Mouse (Mus musculus): ENCODE data around the gene Gm20683. TPM values are rescaled to one million over a fixed set of nuclear protein-coding genes. Genes with fewer than 3 reads are reported as not detected.

The Gm20683 gene
- 2.1 and 3.0 TPM in 2 replicates for polyA plus RNA-seq (2016; fragmentation: Nextera tagmentation; extraction: Ambion mirVana)

DNA sequence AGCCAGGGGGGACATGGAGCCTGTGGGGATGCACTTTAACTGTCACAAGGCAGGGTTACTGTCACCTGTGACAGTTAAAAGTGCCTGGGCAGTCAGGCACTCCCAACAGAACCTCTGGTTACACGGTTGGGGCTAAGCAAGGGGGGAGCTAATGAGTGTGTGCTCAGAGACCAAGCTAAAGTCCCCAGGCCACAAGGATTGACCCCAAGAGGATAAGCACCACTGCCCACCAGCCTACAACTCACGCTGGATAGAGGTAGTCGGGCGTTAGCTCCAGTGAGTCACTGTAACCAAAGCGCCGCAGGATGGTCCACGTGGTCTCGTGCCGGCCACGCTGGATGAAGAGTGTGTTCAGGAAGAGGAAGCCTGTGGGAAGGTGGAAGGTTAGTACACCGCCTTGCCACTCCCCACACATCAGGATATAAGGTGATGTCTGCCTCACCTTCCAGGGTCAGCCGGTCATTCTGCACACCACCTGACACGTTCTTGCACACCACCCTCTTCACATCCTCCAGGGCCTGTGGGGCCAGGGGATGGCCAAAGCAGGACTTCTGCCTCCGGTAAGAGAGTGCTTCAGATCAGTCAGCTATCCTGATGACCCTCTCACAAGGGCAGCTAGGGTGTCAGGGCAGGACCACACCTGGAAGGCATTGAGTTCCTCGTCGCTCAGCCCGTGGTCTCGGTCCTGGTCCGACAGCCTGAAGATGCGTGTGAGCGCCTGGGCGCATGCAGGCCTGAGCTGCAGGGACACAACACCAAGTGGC is at the start of gene Gm20683:
Gm20683 (minus strand) TSS at position 647 of the 764 bp plus-strand sequence.
- H3K36me3 ChIP-seq: peaks cover 67% of the 10 kb centered on the region
- H3K27ac ChIP-seq: no peak within 1 kb of the TSS
- DNase-seq (ENCODE audit: low spot score): no peak
- peaks cover 55% of the 10 kb centered on the region for H3K4me1 ChIP-seq
- no peaks in the 10 kb centered on the region for H3K27me3 ChIP-seq (ENCODE audit: insufficient read depth, poor library complexity, severe bottlenecking)
- no peaks in the 10 kb centered on the region for H3K9me3 ChIP-seq
- 95% methylated on average over 22 of the region's 22 CpGs for WGBS
- no peak within 1 kb of the TSS for H3K4me3 ChIP-seq

DNA sequence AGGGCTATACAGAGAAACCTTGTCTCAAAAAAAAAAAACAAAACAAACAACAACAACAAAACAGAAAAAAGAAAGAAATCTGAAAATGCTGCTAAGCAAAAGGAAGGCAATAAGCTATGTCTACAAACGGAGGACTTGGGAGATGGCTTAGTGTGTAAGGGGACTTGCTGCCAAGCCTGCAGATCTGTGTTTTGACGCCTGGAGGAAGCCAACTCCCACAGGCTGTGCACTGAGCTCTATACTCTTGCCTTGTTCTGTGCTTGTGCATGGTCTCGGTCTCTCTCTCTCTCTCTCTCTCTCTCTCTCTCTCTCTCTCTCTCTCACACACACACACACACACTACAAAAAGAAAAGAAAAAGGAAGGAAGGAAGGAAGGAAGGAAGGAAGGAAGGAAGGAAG is 47.3 kb upstream of the Gm20683 start:
- DNase-seq (ENCODE audit: low spot score): no peak
- Histone ChIP-seq H3K9me3 (no peaks in the 10 kb centered on the region), H3K4me1 (0 out of 2 replicates have a peak, but pooled peaks cover 10% of the 10 kb centered on the region), H3K27ac (no peak overlapping the region), H3K27me3 (ENCODE audit: insufficient read depth, poor library complexity, severe bottlenecking) (no peaks in the 10 kb centered on the region), H3K36me3 (peaks cover 47% of the 10 kb centered on the region), H3K4me3 (no peak overlapping the region)
- 91% methylated on average over 3 of the region's 3 CpGs for whole genome bisulfite sequencing

DNA sequence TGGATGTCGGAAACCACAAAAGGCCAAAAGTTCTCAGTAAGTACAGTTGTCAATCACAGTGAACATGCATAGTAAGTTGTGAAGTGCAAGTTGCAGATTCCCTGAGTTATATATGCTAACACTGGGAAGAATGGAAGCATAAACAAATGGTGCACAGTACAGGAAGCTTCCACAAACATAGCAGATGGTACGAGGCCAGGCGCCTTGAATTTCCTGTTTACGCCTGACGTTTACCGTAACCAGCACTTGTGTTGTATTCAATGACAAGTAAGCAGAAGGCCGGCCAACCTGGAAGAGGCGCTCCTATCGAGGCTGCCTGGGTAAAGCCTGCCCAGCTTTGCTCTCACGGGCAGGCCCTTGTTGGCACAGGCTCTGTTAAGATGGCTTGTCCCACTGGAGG is 45.9 kb upstream of the Gm20683 start:
- Histone ChIP-seq H3K27me3 (ENCODE audit: insufficient read depth, poor library complexity, severe bottlenecking) (no peaks in the 10 kb centered on the region), H3K27ac (no peak overlapping the region), H3K4me3 (no peak overlapping the region), H3K4me1 (peaks cover 23% of the 10 kb centered on the region), H3K9me3 (no peaks in the 10 kb centered on the region), H3K36me3 (peaks cover 61% of the 10 kb centered on the region)
- 89% methylated on average over 10 of the region's 10 CpGs for WGBS
- DNase-seq (ENCODE audit: low spot score): no peak

DNA sequence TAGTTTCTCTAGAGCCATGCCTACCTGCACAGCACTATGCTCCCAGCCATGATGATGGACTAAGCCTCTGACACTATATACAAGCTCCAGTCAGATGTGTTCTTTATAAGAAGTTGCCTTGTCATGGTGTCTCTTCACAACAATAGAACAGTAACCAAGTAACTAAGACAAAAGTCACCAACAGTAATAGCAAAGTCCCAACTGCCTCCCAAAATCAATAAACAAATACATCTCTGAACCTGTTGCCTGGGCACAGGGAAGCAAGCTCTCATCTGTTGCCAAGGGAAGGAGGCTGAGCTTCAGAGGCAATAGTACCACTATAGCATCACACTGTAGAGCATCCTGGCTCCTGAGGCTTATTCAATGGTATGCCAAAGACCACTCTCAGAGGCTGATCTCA is 45.2 kb upstream of the Gm20683 start:
- H3K27ac ChIP-seq: no peak overlapping the region
- DNase-seq (ENCODE audit: low spot score): no peak
- H3K36me3 ChIP-seq: peaks cover 65% of the 10 kb centered on the region
- H3K4me1 ChIP-seq: peaks cover 29% of the 10 kb centered on the region
- no peaks in the 10 kb centered on the region for H3K9me3 ChIP-seq
- H3K27me3 ChIP-seq (ENCODE audit: insufficient read depth, poor library complexity, severe bottlenecking): no peaks in the 10 kb centered on the region
- H3K4me3 ChIP-seq: no peak overlapping the region

DNA sequence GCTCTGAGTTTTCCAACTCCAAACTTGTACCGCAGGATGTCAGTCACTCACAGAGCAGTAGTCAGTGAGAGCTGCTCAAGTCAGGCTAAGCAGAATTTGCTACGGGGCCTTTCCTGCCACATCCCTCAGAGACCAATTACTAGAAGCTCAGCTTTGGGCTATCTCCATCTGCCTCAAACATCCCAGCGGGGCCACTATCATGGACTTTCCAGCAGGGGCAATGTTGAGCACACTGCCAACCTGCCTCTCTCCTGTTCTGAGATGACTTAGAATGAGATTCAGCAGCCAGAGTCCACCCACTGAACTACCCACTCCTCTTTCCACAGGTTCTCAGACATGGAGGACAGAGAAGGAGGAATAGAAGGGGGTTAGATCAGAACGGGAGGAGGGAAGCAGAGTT is 44.1 kb upstream of the Gm20683 start:
- no peak for DNase-seq (ENCODE audit: low spot score)
- H3K27me3 ChIP-seq (ENCODE audit: insufficient read depth, poor library complexity, severe bottlenecking): no peaks in the 10 kb centered on the region
- no peaks in the 10 kb centered on the region for H3K9me3 ChIP-seq
- H3K36me3 ChIP-seq: peaks cover 65% of the 10 kb centered on the region
- H3K4me3 ChIP-seq: no peak overlapping the region
- H3K4me1 ChIP-seq: peaks cover 41% of the 10 kb centered on the region
- 64% methylated on average over 4 of the region's 4 CpGs for WGBS
- no peak overlapping the region for H3K27ac ChIP-seq

DNA sequence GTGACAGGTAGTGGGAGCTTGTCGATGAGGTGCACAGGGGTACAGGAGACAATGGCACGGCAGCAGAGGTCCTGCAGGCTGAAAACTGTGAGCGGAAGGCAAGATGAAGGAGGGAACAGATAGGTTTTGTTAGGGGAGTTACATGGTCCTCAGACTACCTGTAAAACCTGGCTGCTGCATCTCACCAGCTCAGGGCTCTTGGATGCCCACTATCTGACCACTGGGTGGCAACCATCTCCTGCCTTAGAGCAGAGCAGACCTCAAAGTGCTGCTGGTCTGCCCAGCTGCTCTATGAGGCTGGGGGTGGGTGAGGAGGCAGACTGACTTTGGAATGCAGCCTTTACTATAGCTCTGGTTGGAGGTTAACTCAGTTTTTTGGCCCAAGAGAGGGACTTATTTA is 42.3 kb upstream of the Gm20683 start:
- DNase-seq (ENCODE audit: low spot score): no peak
- WGBS: 85% methylated on average over 3 of the region's 3 CpGs
- Histone ChIP-seq H3K27ac (no peak overlapping the region), H3K9me3 (no peaks in the 10 kb centered on the region), H3K36me3 (peaks cover 55% of the 10 kb centered on the region), H3K4me3 (no peak overlapping the region), H3K27me3 (ENCODE audit: insufficient read depth, poor library complexity, severe bottlenecking) (no peaks in the 10 kb centered on the region), H3K4me1 (peaks cover 57% of the 10 kb centered on the region)

DNA sequence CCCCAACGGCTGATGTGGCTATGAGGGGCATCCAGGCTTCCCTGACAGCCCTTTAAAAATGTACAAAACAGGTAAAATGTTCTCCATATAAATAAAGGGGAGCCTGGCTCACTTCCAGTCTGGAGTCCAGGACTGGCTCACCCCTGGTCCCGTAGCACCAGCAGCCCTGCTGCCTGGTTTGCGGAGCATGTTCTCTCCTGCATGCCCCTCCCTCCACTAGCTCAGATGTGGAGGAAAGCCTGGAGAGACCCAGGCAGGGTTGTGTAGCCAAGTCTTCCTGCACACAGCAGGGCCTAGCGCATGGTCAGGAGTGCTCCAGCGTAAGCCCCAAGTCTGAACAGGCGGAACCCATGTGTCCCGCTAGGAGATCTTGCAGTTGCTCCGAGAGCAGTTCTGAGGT is 41.7 kb upstream of the Gm20683 start:
- Histone ChIP-seq H3K9me3 (no peaks in the 10 kb centered on the region), H3K4me3 (no peak overlapping the region), H3K4me1 (peaks cover 58% of the 10 kb centered on the region), H3K36me3 (peaks cover 56% of the 10 kb centered on the region), H3K27me3 (ENCODE audit: insufficient read depth, poor library complexity, severe bottlenecking) (no peaks in the 10 kb centered on the region), H3K27ac (peak overlapping the region; percentile 66; the same call in 1 of the 2 replicates)
- no peak for DNase-seq (ENCODE audit: low spot score)
- 88% methylated on average over 8 of the region's 8 CpGs for WGBS

DNA sequence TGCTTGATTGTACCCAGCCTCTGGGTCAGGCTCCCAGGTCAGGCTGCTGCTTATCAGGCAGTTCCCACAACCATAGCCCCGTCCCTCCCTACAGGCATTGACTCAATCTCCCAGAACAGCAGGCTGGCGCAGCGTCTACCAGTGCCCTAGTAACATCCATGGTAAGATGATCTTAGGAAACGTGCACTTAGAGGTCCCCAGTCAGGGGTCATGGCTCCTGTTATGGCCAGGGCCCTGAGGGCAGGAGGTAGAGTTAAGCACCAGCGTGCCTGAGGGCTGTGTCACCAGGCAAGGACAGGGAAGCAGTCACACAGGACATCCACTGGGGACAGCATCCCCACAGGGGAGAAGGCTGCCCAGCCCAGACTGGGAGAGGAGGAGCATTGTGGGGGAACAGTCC is 40.7 kb upstream of the Gm20683 start:
- peak overlapping the region; percentile 66; the same call in 1 of the 2 replicates for H3K27ac ChIP-seq
- H3K27me3 ChIP-seq (ENCODE audit: insufficient read depth, poor library complexity, severe bottlenecking): no peaks in the 10 kb centered on the region
- H3K36me3 ChIP-seq: peaks cover 56% of the 10 kb centered on the region
- WGBS: 25% methylated on average over 5 of the region's 5 CpGs
- no peak for DNase-seq (ENCODE audit: low spot score)
- no peak overlapping the region for H3K4me3 ChIP-seq
- no peaks in the 10 kb centered on the region for H3K9me3 ChIP-seq
- peaks cover 58% of the 10 kb centered on the region for H3K4me1 ChIP-seq

DNA sequence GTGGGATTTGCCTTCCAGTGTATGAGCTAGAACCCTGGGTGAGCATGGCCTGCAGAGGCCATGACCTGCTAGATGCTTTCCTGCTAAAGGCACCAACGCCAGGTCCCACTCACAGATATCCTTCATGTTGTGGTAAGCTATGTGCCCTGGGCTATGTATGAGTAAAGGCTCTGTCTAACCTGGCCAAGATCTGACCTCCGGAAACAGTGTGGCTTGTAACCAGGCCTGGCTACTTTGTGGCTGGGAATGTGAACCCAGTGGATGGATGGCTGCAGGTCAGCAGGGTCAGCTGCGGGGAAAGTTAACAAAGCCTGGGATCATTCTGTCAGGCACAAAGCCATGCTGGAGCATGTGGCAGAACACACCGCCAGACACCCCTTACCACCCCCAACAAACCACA is 40.1 kb upstream of the Gm20683 start:
- WGBS: 40% methylated on average over 4 of the region's 4 CpGs
- H3K36me3 ChIP-seq: peaks cover 56% of the 10 kb centered on the region
- H3K9me3 ChIP-seq: no peaks in the 10 kb centered on the region
- no peak overlapping the region for H3K4me3 ChIP-seq
- H3K27ac ChIP-seq: peak overlapping the region; percentile 66
- peaks cover 62% of the 10 kb centered on the region for H3K4me1 ChIP-seq
- H3K27me3 ChIP-seq (ENCODE audit: insufficient read depth, poor library complexity, severe bottlenecking): no peaks in the 10 kb centered on the region
- no peak for DNase-seq (ENCODE audit: low spot score)

DNA sequence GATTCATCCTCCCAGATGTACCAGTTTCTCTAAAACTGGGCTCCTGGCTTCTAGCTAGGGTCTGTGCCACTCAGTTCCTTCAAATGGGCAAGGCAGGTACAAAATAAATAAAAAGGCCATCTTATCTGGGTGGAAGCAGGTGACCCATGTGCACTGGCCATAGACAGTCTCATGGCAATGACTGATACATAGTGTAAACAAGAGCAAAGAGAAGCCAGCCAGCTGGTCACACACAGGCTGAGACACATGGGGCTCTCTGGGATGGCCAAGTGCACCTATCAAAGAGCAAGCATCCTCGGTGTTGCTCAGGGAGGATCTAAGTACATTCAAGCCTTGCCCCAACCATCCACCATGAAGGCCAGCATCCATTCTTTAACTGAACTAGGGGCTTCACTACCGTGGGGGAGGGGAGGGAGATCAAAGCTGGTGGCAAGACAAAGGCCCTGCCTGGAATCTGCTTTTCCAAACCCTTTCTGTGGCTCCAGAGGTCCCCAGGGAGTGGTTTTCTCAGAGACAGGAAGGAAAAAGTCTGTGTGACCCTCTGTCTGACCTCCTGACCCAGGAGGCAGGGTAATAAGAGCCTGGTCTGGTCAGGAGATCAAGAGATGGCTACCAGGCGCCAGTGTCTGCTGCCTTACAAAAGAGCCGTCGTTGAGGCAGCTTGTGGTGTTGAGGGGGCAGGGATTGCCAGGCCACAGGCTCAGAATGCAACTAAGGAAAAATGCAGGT is 39.5 kb upstream of the Gm20683 start:
- 13% methylated on average over 5 of the region's 5 CpGs for WGBS
- H3K4me3 ChIP-seq: no peak overlapping the region
- H3K27me3 ChIP-seq (ENCODE audit: insufficient read depth, poor library complexity, severe bottlenecking): no peaks in the 10 kb centered on the region
- peak overlapping the region; percentile 66 for H3K27ac ChIP-seq
- DNase-seq (ENCODE audit: low spot score): no peak
- peaks cover 69% of the 10 kb centered on the region for H3K4me1 ChIP-seq
- peaks cover 56% of the 10 kb centered on the region for H3K36me3 ChIP-seq
- no peaks in the 10 kb centered on the region for H3K9me3 ChIP-seq

DNA sequence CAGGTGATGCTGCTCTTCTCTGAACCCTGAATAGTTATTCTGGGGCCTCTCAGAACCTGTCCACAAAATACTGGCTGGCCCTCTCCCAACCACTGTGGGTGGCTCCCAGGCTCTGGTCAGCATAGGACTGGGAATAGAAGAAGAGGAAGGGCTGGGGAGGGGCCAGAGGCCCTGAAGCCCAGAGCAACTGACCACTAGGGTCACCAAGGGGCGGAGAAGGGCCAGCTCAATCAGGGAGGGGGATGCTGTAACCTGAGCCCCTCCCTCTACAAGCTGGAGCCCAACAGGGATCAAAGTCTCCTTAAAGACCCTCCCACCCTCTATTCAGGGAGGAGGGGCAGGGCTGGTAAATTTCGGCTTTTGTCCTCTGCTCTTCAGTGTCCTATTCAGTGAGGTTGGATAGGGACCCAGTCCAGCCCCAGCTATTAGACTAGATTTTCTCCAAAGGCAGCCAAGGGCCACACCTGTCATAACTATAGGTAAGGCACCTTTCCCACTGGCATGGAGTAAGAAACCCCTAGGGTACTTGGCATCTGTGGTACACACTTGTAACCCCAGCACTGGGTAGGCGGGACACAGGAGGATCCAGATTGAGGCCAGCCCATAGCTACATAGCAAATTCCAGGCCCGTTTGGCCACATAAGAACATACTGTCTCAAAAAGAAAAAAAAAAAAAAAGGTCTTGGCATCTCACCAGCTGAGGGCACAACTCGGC is 38.8 kb upstream of the Gm20683 start, which contains the start of gene Wfikkn1:
Wfikkn1 (minus strand) TSS at position 663 of the 715 bp plus-strand sequence.
- DNase-seq (ENCODE audit: low spot score): no peak
- 42% methylated on average over 5 of the region's 5 CpGs for whole genome bisulfite sequencing
- Histone ChIP-seq H3K4me1 (peaks cover 71% of the 10 kb centered on the region), H3K36me3 (peaks cover 54% of the 10 kb centered on the region), H3K4me3 (no peak within 1 kb of the TSS), H3K9me3 (no peaks in the 10 kb centered on the region), H3K27me3 (ENCODE audit: insufficient read depth, poor library complexity, severe bottlenecking) (no peaks in the 10 kb centered on the region), H3K27ac (peak within 1 kb of the TSS; percentile 66)

DNA sequence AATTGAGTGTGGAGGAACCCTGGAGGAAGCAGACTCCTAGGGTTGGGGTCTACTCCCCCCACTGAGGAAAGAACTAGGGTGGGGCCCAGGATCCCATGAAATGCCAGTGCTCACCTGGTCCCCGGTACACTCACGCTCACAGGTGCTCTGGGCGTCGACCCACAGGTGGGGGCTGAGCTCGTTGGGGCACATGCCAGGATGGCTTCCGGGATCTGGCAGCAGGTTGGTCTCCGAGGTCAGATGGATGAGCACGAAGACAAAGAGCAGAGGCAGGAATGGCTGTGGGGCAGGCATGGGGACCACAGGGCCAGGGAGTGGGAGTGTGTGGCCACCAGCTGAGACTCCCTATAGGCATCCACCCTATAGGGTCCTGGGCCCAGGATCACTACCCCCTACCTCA is 38.2 kb upstream of the Gm20683 start:
- H3K36me3 ChIP-seq: peaks cover 48% of the 10 kb centered on the region
- no peak overlapping the region for H3K4me3 ChIP-seq
- WGBS: 81% methylated on average over 8 of the region's 8 CpGs
- no peaks in the 10 kb centered on the region for H3K9me3 ChIP-seq
- peaks cover 71% of the 10 kb centered on the region for H3K4me1 ChIP-seq
- no peaks in the 10 kb centered on the region for H3K27me3 ChIP-seq (ENCODE audit: insufficient read depth, poor library complexity, severe bottlenecking)
- H3K27ac ChIP-seq: peak overlapping the region; percentile 66; the same call in 1 of the 2 replicates
- DNase-seq (ENCODE audit: low spot score): no peak

DNA sequence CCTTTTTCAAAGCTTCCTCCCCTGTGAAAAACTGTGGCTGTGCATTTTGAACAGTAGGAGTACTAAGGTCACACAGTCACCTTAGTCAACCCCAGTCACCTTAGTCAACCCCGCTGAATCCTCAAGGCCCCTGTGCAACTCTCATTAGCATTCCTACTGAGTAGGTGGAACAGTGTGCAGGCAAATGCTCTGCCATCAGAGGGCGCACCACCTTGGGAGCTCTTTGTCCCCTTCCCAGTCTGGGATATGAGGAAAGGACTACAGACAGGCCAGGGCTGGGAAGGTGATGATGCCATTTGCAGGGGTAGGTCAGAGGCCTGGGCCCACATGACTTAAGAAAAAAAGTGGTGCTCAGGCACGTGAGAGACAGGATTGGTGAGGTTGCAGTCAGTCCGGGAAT is 37.7 kb upstream of the Gm20683 start:
- peaks cover 43% of the 10 kb centered on the region for H3K36me3 ChIP-seq
- H3K9me3 ChIP-seq: no peaks in the 10 kb centered on the region
- no peak overlapping the region for H3K4me3 ChIP-seq
- H3K4me1 ChIP-seq: peaks cover 74% of the 10 kb centered on the region
- H3K27me3 ChIP-seq (ENCODE audit: insufficient read depth, poor library complexity, severe bottlenecking): no peaks in the 10 kb centered on the region
- no peak for DNase-seq (ENCODE audit: low spot score)
- 66% methylated on average over 4 of the region's 4 CpGs for WGBS
- H3K27ac ChIP-seq: no peak overlapping the region

All from heart, embryonic 10.5 days (tissue).